Mouse (Mus musculus) skeletal muscle tissue, adult 2 months (tissue): Measurements from ENCODE around the gene Rabgap1l.
A peak's percentile ranks its signal among the peaks of the same experiment; 100 is the strongest.

Experiments
- DNase-seq: peaks from one replicate; pipeline ENCODE4 v3.0.0-alpha.2; 2012; ENCODE audit warnings: low read depth, low spot score

The Rabgap1l gene

GRCm38 (mm10) chr1:160245954-160246353 lies 547.1 kb downstream of the Rabgap1l start:
- DNase-seq: no peak

GRCm38 (mm10) chr1:160244689-160245088 lies 548.3 kb downstream of the Rabgap1l start:
- DNase-seq: no peak

- no peak for DNase-seq
Measured at GRCm38 (mm10) chr1:160240091-160240490, 552.9 kb downstream of the Rabgap1l start.

GRCm38 (mm10) chr1:160238852-160239443 lies 554.1 kb downstream of the Rabgap1l start:
- DNase-seq: no peak

GRCm38 (mm10) chr1:160237981-160238380 lies 555.0 kb downstream of the Rabgap1l start:
- no peak for DNase-seq

- peak; percentile 43 for DNase-seq
Measured at GRCm38 (mm10) chr1:160233921-160234320, 559.1 kb downstream of the Rabgap1l start.

GRCm38 (mm10) chr1:160232113-160232512 lies 560.9 kb downstream of the Rabgap1l start:
- DNase-seq: no peak

GRCm38 (mm10) chr1:160231013-160231412 lies 562.0 kb downstream of the Rabgap1l start:
- no peak for DNase-seq

- DNase-seq: no peak
Measured at GRCm38 (mm10) chr1:160227850-160228249, 565.2 kb downstream of the Rabgap1l start.

GRCm38 (mm10) chr1:160227196-160227595 lies 565.8 kb downstream of the Rabgap1l start:
- DNase-seq: no peak

- no peak for DNase-seq
Measured at GRCm38 (mm10) chr1:160224093-160224492, 568.9 kb downstream of the Rabgap1l start.

- no peak for DNase-seq
Measured at GRCm38 (mm10) chr1:160217898-160218297, 575.1 kb downstream of the Rabgap1l start.

- no peak for DNase-seq
Measured at GRCm38 (mm10) chr1:160214171-160214570, 578.8 kb downstream of the Rabgap1l start.

GRCm38 (mm10) chr1:160212703-160213669 lies 580.0 kb downstream of the Rabgap1l start, which contains the start of gene Cacybp:
Gene Cacybp (minus strand): TSS chr1:160212875.
- peak; percentile 100 for DNase-seq

- DNase-seq: peak; percentile 18
Measured at GRCm38 (mm10) chr1:160212123-160212691, 580.8 kb downstream of the Rabgap1l start.

- no peak for DNase-seq
Measured at GRCm38 (mm10) chr1:160211597-160212122, 581.4 kb downstream of the Rabgap1l start.

GRCm38 (mm10) chr1:160210566-160210965 lies 582.4 kb downstream of the Rabgap1l start:
- DNase-seq: no peak

GRCm38 (mm10) chr1:160209844-160210243 lies 583.2 kb downstream of the Rabgap1l start:
- no peak for DNase-seq

GRCm38 (mm10) chr1:160205486-160205885 lies 587.5 kb downstream of the Rabgap1l start:
- no peak for DNase-seq

GRCm38 (mm10) chr1:160195337-160195663 lies 597.7 kb downstream of the Rabgap1l start:
- DNase-seq: no peak

GRCm38 (mm10) chr1:160194529-160195336 lies 598.3 kb downstream of the Rabgap1l start, which contains the start of gene Mrps14:
Gene Mrps14 (plus strand): TSS chr1:160195215.
- DNase-seq: peak; percentile 99
